Mouse (Mus musculus) heart, embryonic 16.5 days (tissue): ENCODE results near the gene Arpc1b. TPM values are rescaled to one million over a fixed set of nuclear protein-coding genes. Genes with fewer than 3 reads are reported as not detected.
A peak's percentile ranks its signal among the peaks of the same experiment; 100 is the strongest.
"Not testable (repeated sequence)": the region's sequence is repeated elsewhere in the genome, so short reads cannot be mapped to it uniquely, and the experiment has no call there.

Experiments
- ATAC-seq: fragments of 200-750 bp; cut with Nextera tagmentation; replicated peaks from 2 replicates; pipeline ENCODE4 v1.8.0; 2017; ENCODE audit warnings: moderate number of reproducible peaks; ENCODE audit not compliant: insufficient read depth, low FRiP score; ENCODE audit errors: extremely low read depth
- H3K27ac ChIP-seq: fragments of 300-500 bp; sonication (generic); 2 replicates; pipeline ENCODE4 v1.5.1; 2014; ENCODE audit warnings: mild to moderate bottlenecking, low read length, control low read depth, moderate library complexity
- H3K27me3 ChIP-seq: fragments of 300-500 bp; sonication (generic); 2 replicates; pipeline ENCODE4 v1.6.1; 2014; ENCODE audit warnings: low read length, mixed read lengths; ENCODE audit not compliant: control insufficient read depth, insufficient read depth
- H3K36me3 ChIP-seq: fragments of 300-500 bp; sonication (generic); 2 replicates; pipeline ENCODE4 v1.6.1; 2014; ENCODE audit not compliant: control insufficient read depth, insufficient read depth
- H3K4me1 ChIP-seq: fragments of 300-500 bp; sonication (generic); 2 replicates; pipeline ENCODE4 v1.6.1; 2014; ENCODE audit warnings: low read length, mixed read lengths; ENCODE audit not compliant: control insufficient read depth, insufficient read depth
- H3K4me2 ChIP-seq: fragments of 300-500 bp; sonication (generic); 2 replicates; pipeline ENCODE4 v1.6.1; 2014; ENCODE audit warnings: low read depth, mild to moderate bottlenecking, control low read depth, low read length
- H3K4me3 ChIP-seq: fragments of 300-500 bp; sonication (generic); 2 replicates; pipeline ENCODE4 v1.5.1; 2014; ENCODE audit warnings: mild to moderate bottlenecking, control low read depth, low read length
- H3K9ac ChIP-seq: fragments of 300-500 bp; sonication (generic); 2 replicates; pipeline ENCODE4 v1.6.1; 2014; ENCODE audit warnings: low read length, control low read depth
- H3K9me3 ChIP-seq: fragments of 300-500 bp; sonication (generic); replicated peaks from 2 replicates; pipeline ENCODE4 v1.6.1; 2016; ENCODE audit warnings: low read length; ENCODE audit not compliant: control insufficient read depth
- WGBS: fragments of 180-500 bp; shearing (Covaris S2); extraction: QIAGEN DNeasy Blood & Tissue Kit; methylation state at CpG from one replicate; pipeline ENCODE4 v1.1.7; 2014; 5-methylcytosine and 5-hydroxymethylcytosine counted together
- polyA plus RNA-seq: library from polyadenylated mRNA; unstranded; fragments of >200 nt; fragmentation: Nextera tagmentation; extraction: Ambion mirVana; gene quantifications from 2 replicates; pipeline ENCODE4 v1.2.1, GENCODE M21; 2015

Arpc1b gene
- polyA plus RNA-seq, 1 experiment from 2014 or later: 300 TPM

DNA sequence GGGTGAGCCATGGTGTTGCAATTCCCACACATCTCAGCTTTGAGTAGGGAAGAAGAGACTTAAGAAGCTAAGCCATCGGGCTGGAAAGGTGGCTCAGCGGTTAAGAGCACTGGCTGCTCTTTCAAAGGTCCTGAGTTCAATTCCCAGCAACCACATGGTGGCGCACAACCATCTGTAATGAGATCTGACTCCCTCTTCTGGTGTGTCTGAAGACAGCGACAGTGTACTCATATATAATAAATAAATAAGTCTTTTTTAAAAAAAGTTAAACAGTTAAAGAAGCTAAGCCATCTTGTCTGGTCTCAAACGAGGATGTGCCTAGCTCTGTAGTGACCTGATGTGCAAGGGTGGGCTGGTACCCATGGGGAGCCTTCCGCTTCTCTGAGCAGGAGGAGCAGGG is 19.3 kb downstream of the Arpc1b start:
- ATAC-seq, H3K4me3 ChIP-seq, H3K4me1 ChIP-seq, H3K9ac ChIP-seq, H3K9me3 ChIP-seq, H3K4me2 ChIP-seq, H3K27ac ChIP-seq, H3K27me3 ChIP-seq: not testable (repeated sequence)
- 90% methylated on average over 6 of the region's 6 CpGs for WGBS
- H3K36me3 ChIP-seq: peaks cover 66% of the 10 kb centered on the region

DNA sequence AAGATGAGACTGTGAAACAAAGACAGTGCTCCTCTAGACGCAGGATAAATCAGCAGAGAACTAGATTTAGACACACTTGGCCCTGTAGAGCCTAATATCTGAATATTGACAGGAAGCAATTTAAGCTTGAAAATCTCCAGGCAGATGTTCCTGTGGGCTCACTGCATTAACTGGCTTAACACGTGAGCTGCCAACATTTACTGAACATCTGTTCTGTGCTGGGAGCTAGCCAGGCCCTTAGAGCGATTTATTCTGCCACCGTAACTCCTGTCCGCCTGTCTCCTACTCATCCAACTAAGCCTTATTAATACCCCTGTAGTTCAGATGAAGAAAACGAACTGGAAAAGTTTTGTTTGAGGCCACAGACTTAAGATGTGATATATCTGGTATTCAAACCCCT is 24.8 kb downstream of the Arpc1b start:
- peaks cover 23% of the 10 kb centered on the region for H3K4me1 ChIP-seq
- peaks cover 39% of the 10 kb centered on the region for H3K36me3 ChIP-seq
- H3K4me2 ChIP-seq: peak overlapping the region; percentile 86
- H3K9ac ChIP-seq: peak overlapping the region; percentile 91
- H3K9me3 ChIP-seq: no peaks in the 10 kb centered on the region
- peak overlapping the region; percentile 71 for H3K4me3 ChIP-seq
- 8% methylated on average over 6 of the region's 6 CpGs for WGBS
- ATAC-seq: no peak
- H3K27ac ChIP-seq: no peak overlapping the region
- H3K27me3 ChIP-seq: no peaks in the 10 kb centered on the region

DNA sequence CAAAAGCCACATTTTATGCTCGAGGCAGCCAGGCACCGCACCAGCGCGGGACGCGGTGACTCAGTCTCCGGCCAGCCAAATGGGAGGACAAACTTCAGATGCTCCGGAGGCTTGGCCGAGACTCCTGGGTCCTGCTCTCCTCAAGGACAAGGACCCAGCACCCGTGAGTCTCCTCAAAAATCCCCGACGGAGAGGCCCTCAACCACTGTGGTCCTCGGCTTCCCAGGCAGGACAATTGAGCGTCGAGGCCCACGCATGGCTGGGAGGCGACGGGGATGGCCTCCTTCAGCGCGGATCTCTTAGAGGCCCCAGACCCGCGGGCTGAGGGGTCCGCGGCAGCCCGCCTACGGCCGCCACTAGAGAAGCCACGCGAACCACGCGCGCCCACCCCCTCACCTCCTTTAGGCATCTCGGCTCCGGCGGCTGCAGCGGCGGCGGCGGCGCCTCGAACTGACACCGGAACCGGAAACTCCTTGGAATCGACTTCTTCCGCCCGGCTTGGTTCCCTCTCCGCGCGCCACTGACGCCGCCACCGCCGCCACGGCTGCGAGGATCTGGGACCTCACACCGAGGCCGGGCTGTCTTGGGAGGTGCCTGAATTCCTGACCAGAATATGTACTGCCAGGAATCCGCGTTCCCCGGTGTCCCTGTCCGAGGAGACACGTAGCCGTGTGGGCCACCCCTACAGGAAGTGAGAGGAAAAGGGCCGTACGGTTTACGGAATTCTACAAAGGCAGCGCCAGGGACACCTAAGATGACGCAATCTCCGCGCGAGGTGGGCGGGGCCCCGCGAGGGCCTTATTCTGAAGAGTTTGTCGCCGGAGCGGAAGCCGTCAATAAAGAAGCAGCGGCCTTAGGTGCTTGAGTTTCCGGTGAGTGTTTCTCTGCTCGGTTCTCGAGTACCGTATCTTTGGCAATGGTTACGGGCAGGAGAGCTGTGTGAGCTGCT is 25.8 kb downstream of the Arpc1b start, which contains the start of the genes Pdap1 and Bud31:
Pdap1 (minus strand) TSS at position 668 of the 949 bp plus-strand sequence.
Bud31 (plus strand) TSS at position 792 of the 949 bp plus-strand sequence.
- peak within 1 kb of the TSS; percentile 86 for H3K4me2 ChIP-seq
- no peaks in the 10 kb centered on the region for H3K9me3 ChIP-seq
- peak within 1 kb of the TSS; percentile 90 for H3K27ac ChIP-seq
- WGBS: 1% methylated on average over 84 of the region's 84 CpGs
- peaks cover 36% of the 10 kb centered on the region for H3K36me3 ChIP-seq
- peak within 1 kb of the TSS; percentile 71 for H3K4me3 ChIP-seq
- H3K4me1 ChIP-seq: peaks cover 23% of the 10 kb centered on the region
- peak; percentile 87 for ATAC-seq
- peak within 1 kb of the TSS; percentile 91 for H3K9ac ChIP-seq
- no peaks in the 10 kb centered on the region for H3K27me3 ChIP-seq

DNA sequence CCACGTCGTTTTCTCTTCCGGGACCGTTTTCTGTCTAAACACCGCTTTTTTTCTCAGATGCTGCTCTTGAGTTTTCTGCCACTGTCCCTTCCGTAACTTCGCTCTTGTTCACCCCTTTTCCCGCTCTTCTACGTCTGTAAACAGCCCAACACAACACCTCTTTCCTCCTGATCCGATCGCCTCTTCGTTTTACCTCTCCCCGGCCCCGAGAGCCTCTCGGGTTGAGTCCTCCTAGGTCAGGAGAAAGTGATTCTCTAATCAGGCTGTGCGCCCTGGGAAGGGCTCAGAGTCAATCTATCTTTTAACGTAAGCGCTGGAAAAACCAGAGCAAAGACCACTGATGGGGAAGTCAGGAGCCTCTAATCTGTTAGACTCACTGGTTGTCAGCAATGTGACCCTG is 26.6 kb downstream of the Arpc1b start:
- peaks cover 38% of the 10 kb centered on the region for H3K36me3 ChIP-seq
- no peak for ATAC-seq
- peak overlapping the region; percentile 71 for H3K4me3 ChIP-seq

DNA sequence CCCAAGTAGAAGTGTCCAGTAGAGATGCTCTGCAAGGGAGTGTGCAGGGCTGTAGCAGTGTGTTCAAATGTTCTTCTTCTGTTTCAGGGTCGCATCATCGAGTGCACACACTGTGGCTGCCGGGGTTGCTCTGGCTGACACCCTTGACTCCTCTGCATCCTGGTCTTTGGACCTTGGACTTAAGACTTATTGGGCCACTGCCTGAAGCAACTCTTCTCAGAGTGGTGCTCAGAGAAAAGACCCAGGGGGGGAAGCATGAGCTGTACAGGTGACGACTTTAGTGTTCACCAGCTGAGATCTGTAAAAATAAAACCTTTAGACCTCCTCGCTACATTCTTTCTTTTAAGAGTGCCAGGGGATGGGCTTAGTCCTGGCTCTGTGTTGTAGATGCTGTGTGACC is 33.7 kb downstream of the Arpc1b start:
- no peaks in the 10 kb centered on the region for H3K27me3 ChIP-seq
- H3K4me3 ChIP-seq: no peak overlapping the region
- WGBS: 90% methylated on average over 5 of the region's 5 CpGs
- H3K9ac ChIP-seq: no peak overlapping the region
- no peaks in the 10 kb centered on the region for H3K9me3 ChIP-seq
- H3K4me2 ChIP-seq: no peak overlapping the region
- peaks cover 86% of the 10 kb centered on the region for H3K36me3 ChIP-seq
- no peak for ATAC-seq
- no peaks in the 10 kb centered on the region for H3K4me1 ChIP-seq
- H3K27ac ChIP-seq: no peak overlapping the region

More for the DNA sequence above, 26.6 kb downstream of the Arpc1b start:
- Histone ChIP-seq H3K27ac (peak overlapping the region; percentile 90), H3K4me2 (peak overlapping the region; percentile 86), H3K4me1 (peaks cover 23% of the 10 kb centered on the region), H3K27me3 (no peaks in the 10 kb centered on the region), H3K9me3 (no peaks in the 10 kb centered on the region), H3K9ac (peak overlapping the region; percentile 91)
- under 1% methylated on average over 18 of the region's 18 CpGs for WGBS

DNA sequence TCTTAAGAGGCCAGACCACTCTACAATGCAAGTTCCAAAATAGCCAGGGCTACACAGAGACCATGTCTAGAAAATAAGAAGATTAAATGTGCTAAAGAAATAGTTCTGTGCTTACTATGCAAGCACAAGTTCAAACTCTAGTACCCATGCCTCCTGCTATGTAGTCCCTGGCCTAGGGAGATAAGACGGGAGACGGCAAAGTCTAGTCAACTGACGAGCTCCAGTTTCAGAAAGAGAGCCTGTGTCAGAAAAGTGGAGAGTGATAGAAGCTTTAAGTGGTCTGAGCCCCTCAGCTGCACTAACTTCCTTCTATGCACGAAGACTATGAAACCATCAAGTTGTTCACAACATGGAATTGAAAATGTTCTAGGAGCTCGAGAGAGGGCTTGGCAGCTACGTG is 35.3 kb downstream of the Arpc1b start:
- Histone ChIP-seq H3K4me2 (no peak overlapping the region), H3K4me3 (no peak overlapping the region), H3K9me3 (no peaks in the 10 kb centered on the region), H3K36me3 (peaks cover 82% of the 10 kb centered on the region), H3K9ac (no peak overlapping the region), H3K27me3 (no peaks in the 10 kb centered on the region), H3K27ac (no peak overlapping the region), H3K4me1 (no peaks in the 10 kb centered on the region)
- no peak for ATAC-seq
- 66% methylated on average over 6 of the region's 6 CpGs for WGBS

DNA sequence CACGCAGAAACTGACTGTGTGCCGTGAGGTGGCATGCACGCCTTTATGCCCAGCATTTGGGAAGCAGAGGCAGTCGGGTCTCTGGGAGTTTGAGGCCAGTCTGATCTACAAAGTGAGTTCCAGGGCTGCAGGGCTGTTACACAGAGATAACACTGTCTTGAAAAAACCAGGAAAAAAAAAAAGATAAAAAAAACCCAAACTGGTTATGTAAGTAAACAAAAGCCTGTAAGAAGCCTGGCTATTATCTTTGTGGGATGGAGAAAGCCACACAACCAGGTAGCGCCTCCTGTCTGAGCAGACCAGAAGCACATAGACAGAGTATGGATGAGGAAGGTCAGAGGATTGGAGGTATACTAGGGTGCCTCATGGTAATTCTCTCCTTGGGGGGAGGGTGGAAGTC is 38.7 kb downstream of the Arpc1b start:
- H3K4me3 ChIP-seq: no peak overlapping the region
- H3K9ac ChIP-seq: no peak overlapping the region
- H3K27ac ChIP-seq: no peak overlapping the region
- H3K9me3 ChIP-seq: no peaks in the 10 kb centered on the region
- 90% methylated on average over 5 of the region's 5 CpGs for WGBS
- no peaks in the 10 kb centered on the region for H3K4me1 ChIP-seq
- no peak overlapping the region for H3K4me2 ChIP-seq
- H3K36me3 ChIP-seq: peaks cover 71% of the 10 kb centered on the region
- no peak for ATAC-seq
- H3K27me3 ChIP-seq: no peaks in the 10 kb centered on the region

DNA sequence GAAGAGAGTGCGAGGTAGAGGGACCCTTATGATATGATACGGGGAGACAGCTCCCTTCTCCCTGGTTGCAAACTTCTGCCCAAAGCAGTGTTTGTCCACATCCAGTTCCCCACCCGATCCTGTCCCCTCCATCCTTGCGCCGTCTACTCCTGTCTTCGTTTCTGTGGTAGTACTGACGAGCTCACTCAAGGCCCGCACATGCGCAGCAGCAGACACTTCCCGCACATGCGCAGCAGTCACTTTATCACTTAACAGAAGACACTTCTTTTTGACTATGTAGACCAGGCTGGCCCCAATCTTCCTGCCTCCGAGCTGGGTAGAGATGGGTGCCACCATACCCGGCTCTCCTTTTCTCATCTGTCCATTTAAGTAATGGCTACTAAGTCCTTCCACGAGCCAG is 47.3 kb downstream of the Arpc1b start:
- Histone ChIP-seq H3K27ac (no peak overlapping the region), H3K36me3 (peaks cover 27% of the 10 kb centered on the region), H3K9me3 (no peaks in the 10 kb centered on the region), H3K27me3 (no peaks in the 10 kb centered on the region), H3K4me1 (peaks cover 6% of the 10 kb centered on the region), H3K4me2 (no peak overlapping the region), H3K9ac (no peak overlapping the region), H3K4me3 (no peak overlapping the region)
- no peak for ATAC-seq
- 93% methylated on average over 14 of the region's 14 CpGs for WGBS

DNA sequence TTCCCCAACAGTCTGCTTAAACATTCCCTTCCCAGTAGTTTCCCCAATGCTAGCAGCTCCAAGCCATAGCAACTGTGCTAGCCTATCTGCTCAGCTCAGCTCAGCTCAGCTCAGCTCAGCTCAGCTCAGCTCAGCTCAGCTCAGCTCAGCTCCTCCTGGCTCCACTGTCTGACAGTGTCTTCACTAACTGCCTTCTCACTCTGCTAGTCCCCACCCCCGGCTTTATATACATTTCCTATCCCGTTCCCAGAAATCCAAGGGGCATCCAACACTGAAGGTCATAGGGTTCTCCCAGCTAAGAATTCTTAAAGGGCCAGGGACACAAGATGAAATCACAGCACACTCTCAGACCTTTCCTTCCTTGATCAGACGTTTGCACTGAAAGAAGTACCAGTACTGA is 50.7 kb downstream of the Arpc1b start:
- H3K36me3 ChIP-seq: peaks cover 3% of the 10 kb centered on the region; the same call in 1 of the 2 replicates
- H3K4me3 ChIP-seq: no peak overlapping the region
- no peak for ATAC-seq
- peak overlapping the region; percentile 11 for H3K4me2 ChIP-seq
- no peak overlapping the region for H3K9ac ChIP-seq
- peak overlapping the region; percentile 24; the same call in 1 of the 2 replicates for H3K27ac ChIP-seq
- WGBS: 46% methylated on average over 3 of the region's 3 CpGs
- H3K27me3 ChIP-seq: no peaks in the 10 kb centered on the region
- peaks cover 18% of the 10 kb centered on the region for H3K4me1 ChIP-seq
- no peaks in the 10 kb centered on the region for H3K9me3 ChIP-seq
